Mouse (Mus musculus): ENCODE measurements around the gene Npepl1. TPM values are rescaled to one million over a fixed set of nuclear protein-coding genes. Genes with fewer than 3 reads are reported as not detected.

Gene Npepl1
- polyA plus RNA-seq, 2 experiments, result 21.9 to 26.6 TPM

DNA sequence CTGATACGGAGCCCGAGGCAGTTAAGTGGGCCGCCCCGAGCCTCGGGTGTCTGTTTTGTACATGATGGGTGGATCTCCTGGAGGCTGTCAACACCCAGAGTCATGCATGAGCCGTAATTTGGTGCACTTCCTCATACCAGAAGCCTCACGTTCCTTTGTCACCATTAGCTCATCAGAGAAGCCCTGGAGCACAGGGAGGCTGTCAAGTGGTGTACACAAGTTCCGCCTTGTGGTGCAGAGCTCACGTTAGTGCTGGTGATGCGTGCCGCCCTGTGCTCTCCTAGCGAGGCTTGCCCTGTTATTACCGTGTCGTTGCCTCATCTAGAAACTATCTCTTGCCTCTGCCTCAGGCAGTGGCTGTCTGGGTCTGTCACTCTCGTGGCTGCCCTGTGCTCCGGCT lies 6.8 kb downstream of the Npepl1 start:
- Histone ChIP-seq H3K36me3 (replicated peaks; ENCODE audit: control insufficient read depth, insufficient read depth, low read depth) (peaks cover 2% of the 10 kb centered on the region), H3K4me2 (ENCODE audit: low read depth) (no peak overlapping the region), H3K27ac (no peak overlapping the region), H3K4me1 (replicated peaks; ENCODE audit: control insufficient read depth in 2 of 2, insufficient read depth in 2 of 2, low read length in 1 of 2) (no peaks in the 10 kb centered on the region), H3K9ac (replicated peaks) (no peak overlapping the region), H3K27me3 (ENCODE audit: control insufficient read depth, insufficient read depth, low read length) (no peaks in the 10 kb centered on the region), H3K9me3 (ENCODE audit: control insufficient read depth, low read length) (no peaks in the 10 kb centered on the region), H3K4me3 (ENCODE audit: insufficient read depth in 1 of 2, low read depth in 2 of 2, low read length in 2 of 2) (no peak overlapping the region)
- DNase-seq (ENCODE audit: low read depth in 3 of 3, low spot score in 3 of 3) (no peak), ATAC-seq (ENCODE audit: insufficient read depth) (no peak)
- WGBS (ENCODE audit: insufficient replicate concordance), result 72% methylated on average over 16 of the region's 16 CpGs
- TF ChIP-seq CTCF (IDR thresholded peaks at IDR 0.05; ENCODE audit: low read depth) (no peak), EP300 (IDR thresholded peaks at IDR 0.05; ENCODE audit: low read depth) (no peak)

DNA sequence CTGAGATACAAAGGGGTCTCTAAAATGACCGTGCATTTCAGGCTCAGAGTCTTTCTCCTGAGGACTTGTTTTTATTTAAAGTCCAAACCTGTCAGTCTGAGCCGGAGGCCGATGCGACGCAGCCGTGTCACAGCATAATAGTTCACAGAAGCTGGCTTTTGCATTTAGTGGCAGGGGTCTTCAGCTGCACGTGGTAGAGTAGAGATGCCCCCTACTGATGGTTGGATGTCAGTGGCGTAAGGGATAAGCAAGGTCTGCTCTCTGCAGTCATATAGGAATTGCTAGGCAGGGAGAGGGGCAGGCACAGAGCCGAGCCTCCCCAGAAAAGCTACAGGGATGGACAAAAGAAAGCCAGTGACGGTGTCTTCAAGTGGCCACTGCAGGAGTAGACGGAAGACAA lies 8.0 kb downstream of the Npepl1 start:
- Histone ChIP-seq H3K9ac (replicated peaks) (no peak overlapping the region), H3K36me3 (replicated peaks; ENCODE audit: control insufficient read depth, insufficient read depth, low read depth) (peaks cover 2% of the 10 kb centered on the region), H3K27me3 (ENCODE audit: control insufficient read depth, insufficient read depth, low read length) (no peaks in the 10 kb centered on the region), H3K9me3 (ENCODE audit: control insufficient read depth, low read length) (no peaks in the 10 kb centered on the region), H3K4me2 (ENCODE audit: low read depth) (no peak overlapping the region), H3K27ac (no peak overlapping the region), H3K4me1 (replicated peaks; ENCODE audit: control insufficient read depth in 2 of 2, insufficient read depth in 2 of 2, low read length in 1 of 2) (no peaks in the 10 kb centered on the region), H3K4me3 (ENCODE audit: insufficient read depth in 1 of 2, low read depth in 2 of 2, low read length in 2 of 2) (no peak overlapping the region)
- TF ChIP-seq CTCF (IDR thresholded peaks at IDR 0.05; ENCODE audit: low read depth), result no peak
- TF ChIP-seq EP300 (IDR thresholded peaks at IDR 0.05; ENCODE audit: low read depth), result no peak
- DNase-seq (ENCODE audit: low read depth in 3 of 3, low spot score in 3 of 3), result no peak
- 74% methylated on average over 11 of the region's 11 CpGs for WGBS (ENCODE audit: insufficient replicate concordance)
- no peak for ATAC-seq (ENCODE audit: insufficient read depth)

DNA sequence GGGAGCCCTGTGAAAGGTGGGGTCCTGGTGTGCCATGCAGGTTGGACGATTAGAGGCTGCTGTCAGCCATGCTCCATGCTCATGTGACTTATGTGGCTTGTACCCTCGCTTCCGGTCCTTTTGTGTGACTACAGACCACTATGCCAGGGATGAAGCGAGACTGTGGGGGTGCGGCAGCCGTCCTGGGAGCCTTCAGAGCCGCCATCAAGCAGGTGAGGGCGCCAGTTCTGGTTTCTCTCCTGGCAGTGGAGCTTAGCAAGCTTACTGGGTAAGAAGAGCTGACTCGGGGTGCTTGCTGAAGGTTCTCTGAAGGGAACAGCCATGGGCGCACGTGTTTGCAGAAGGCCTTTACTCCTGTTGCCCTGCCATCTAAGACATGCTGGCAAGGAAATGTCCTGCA lies 9.1 kb downstream of the Npepl1 start:
- ATAC-seq (ENCODE audit: insufficient read depth), result no peak
- H3K9ac ChIP-seq (replicated peaks), result no peak overlapping the region
- DNase-seq (ENCODE audit: low read depth in 3 of 3, low spot score in 3 of 3), result no peak
- peaks cover 2% of the 10 kb centered on the region for H3K36me3 ChIP-seq (replicated peaks; ENCODE audit: control insufficient read depth, insufficient read depth, low read depth)
- H3K4me1 ChIP-seq (replicated peaks; ENCODE audit: control insufficient read depth in 2 of 2, insufficient read depth in 2 of 2, low read length in 1 of 2), result no peaks in the 10 kb centered on the region
- no peak overlapping the region for H3K27ac ChIP-seq
- no peak overlapping the region for H3K4me2 ChIP-seq (ENCODE audit: low read depth)
- H3K9me3 ChIP-seq (ENCODE audit: control insufficient read depth, low read length), result no peaks in the 10 kb centered on the region
- TF ChIP-seq EP300 (IDR thresholded peaks at IDR 0.05; ENCODE audit: low read depth), result no peak
- TF ChIP-seq CTCF (IDR thresholded peaks at IDR 0.05; ENCODE audit: low read depth), result no peak
- H3K4me3 ChIP-seq (ENCODE audit: insufficient read depth in 1 of 2, low read depth in 2 of 2, low read length in 2 of 2), result no peak overlapping the region
- H3K27me3 ChIP-seq (ENCODE audit: control insufficient read depth, insufficient read depth, low read length), result no peaks in the 10 kb centered on the region
- WGBS (ENCODE audit: insufficient replicate concordance), result 73% methylated on average over 11 of the region's 11 CpGs

DNA sequence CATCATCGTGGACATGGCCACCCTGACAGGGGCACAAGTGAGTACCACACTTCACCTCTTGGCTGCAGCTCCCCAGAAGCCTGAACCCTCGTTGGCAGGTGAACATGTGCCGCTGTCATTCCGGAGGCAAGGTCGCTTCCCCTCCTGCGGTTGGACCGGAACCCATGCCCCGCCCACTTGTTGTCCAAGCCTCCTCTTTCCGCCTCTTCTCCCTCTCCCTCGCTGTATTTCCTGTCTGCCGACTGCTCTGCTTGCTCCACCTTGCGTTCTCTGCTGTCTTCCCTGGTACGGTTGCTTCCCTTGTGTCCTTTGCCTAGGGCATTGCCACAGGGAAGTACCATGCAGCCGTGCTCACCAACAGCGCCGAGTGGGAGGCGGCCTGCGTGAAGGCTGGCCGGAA lies 10.5 kb downstream of the Npepl1 start:
- TF ChIP-seq CTCF (IDR thresholded peaks at IDR 0.05; ENCODE audit: low read depth) (no peak), EP300 (IDR thresholded peaks at IDR 0.05; ENCODE audit: low read depth) (no peak)
- 79% methylated on average over 19 of the region's 19 CpGs for WGBS (ENCODE audit: insufficient replicate concordance)
- Histone ChIP-seq H3K27ac (no peak overlapping the region), H3K27me3 (ENCODE audit: control insufficient read depth, insufficient read depth, low read length) (no peaks in the 10 kb centered on the region), H3K36me3 (replicated peaks; ENCODE audit: control insufficient read depth, insufficient read depth, low read depth) (peaks cover 2% of the 10 kb centered on the region; the same call in 1 of the 2 replicates), H3K4me3 (ENCODE audit: insufficient read depth in 1 of 2, low read depth in 2 of 2, low read length in 2 of 2) (no peak overlapping the region), H3K4me1 (replicated peaks; ENCODE audit: control insufficient read depth in 2 of 2, insufficient read depth in 2 of 2, low read length in 1 of 2) (no peaks in the 10 kb centered on the region), H3K4me2 (ENCODE audit: low read depth) (no peak overlapping the region), H3K9me3 (ENCODE audit: control insufficient read depth, low read length) (no peaks in the 10 kb centered on the region), H3K9ac (replicated peaks) (no peak overlapping the region)
- ATAC-seq (ENCODE audit: insufficient read depth) (no peak), DNase-seq (ENCODE audit: low read depth in 3 of 3, low spot score in 3 of 3) (no peak)

DNA sequence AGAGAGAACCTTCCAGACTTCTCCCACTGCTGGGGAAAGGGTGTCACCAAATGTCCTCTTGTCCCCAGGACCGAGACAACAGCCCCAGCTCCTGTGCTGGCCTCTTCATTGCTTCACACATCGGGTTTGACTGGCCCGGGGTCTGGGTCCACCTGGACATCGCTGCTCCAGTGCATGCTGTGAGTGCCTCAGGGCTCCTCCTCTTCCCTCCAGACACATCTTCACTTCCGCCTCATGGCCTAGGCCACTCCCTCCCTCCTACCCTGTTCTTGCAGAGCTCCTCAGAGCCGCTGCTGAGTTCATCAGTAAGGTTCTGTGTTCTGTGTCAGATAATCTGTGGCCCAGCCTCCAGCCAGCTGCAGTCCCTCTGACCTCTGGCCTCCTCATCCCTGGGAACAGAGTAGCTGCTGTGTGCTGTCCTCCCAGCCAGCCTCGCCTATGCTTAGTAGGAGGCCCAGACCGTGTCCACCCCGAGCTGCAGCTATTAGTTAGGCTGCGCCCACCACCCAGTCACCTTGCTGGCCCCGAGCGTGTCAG lies 11.3 kb downstream of the Npepl1 start:
- ATAC-seq (ENCODE audit: insufficient read depth), result no peak
- H3K4me3 ChIP-seq (ENCODE audit: insufficient read depth in 1 of 2, low read depth in 2 of 2, low read length in 2 of 2), result no peak overlapping the region
- no peak overlapping the region for H3K27ac ChIP-seq
- H3K9ac ChIP-seq (replicated peaks), result no peak overlapping the region
- H3K36me3 ChIP-seq (replicated peaks; ENCODE audit: control insufficient read depth, insufficient read depth, low read depth), result peaks cover 2% of the 10 kb centered on the region; the same call in 1 of the 2 replicates
- TF ChIP-seq EP300 (IDR thresholded peaks at IDR 0.05; ENCODE audit: low read depth) (no peak), CTCF (IDR thresholded peaks at IDR 0.05; ENCODE audit: low read depth) (no peak)
- H3K27me3 ChIP-seq (ENCODE audit: control insufficient read depth, insufficient read depth, low read length), result no peaks in the 10 kb centered on the region
- no peaks in the 10 kb centered on the region for H3K4me1 ChIP-seq (replicated peaks; ENCODE audit: control insufficient read depth in 2 of 2, insufficient read depth in 2 of 2, low read length in 1 of 2)
- DNase-seq (ENCODE audit: low read depth in 3 of 3, low spot score in 3 of 3), result no peak
- no peak overlapping the region for H3K4me2 ChIP-seq (ENCODE audit: low read depth)
- WGBS (ENCODE audit: insufficient replicate concordance), result 70% methylated on average over 12 of the region's 12 CpGs
- H3K9me3 ChIP-seq (ENCODE audit: control insufficient read depth, low read length), result no peaks in the 10 kb centered on the region

Measured in liver, embryonic 14.5 days (tissue).